ENCODE assay signal across 8 mouse cellular contexts in genomic region chr4:120986446-120986845, GRCm38 (mm10). TPM values are rescaled to one million over a fixed set of nuclear protein-coding genes. Genes with fewer than 3 reads are reported as not detected.
DNase-seq lines count a peak whose midpoint lies in the region; ATAC-seq lines count a peak whose summit lies in the region.

No protein-coding gene starts in this region.

- H3K9ac ChIP-seq in forebrain, embryonic 16.5 days (replicated peaks; ENCODE audit: low read depth, low read length), result no peak overlapping the region

- no peak for ATAC-seq in forebrain, embryonic 16.5 days
- peak; percentile 91 for ATAC-seq in megakaryocyte, adult 5-6 weeks (ENCODE audit: poor library complexity, severe bottlenecking)

- peaks cover 5% of the 10 kb centered on the region; the same call in 1 of the 2 replicates for H3K9me3 ChIP-seq in forebrain, embryonic 10.5 days
- H3K9me3 ChIP-seq in forebrain, embryonic 16.5 days (ENCODE audit: control insufficient read depth, low read length), result no peaks in the 10 kb centered on the region
- H3K9me3 ChIP-seq in embryonic facial prominence, embryonic 10.5 days, result peaks cover 5% of the 10 kb centered on the region; the same call in 1 of the 2 replicates

- no peaks in the 10 kb centered on the region for H3K27me3 ChIP-seq in forebrain, embryonic 10.5 days (ENCODE audit: poor library complexity, severe bottlenecking)
- H3K27me3 ChIP-seq in forebrain, embryonic 16.5 days (replicated peaks; ENCODE audit: control insufficient read depth, insufficient read depth, low read length), result no peaks in the 10 kb centered on the region
- H3K27me3 ChIP-seq in embryonic facial prominence, embryonic 10.5 days (replicated peaks; ENCODE audit: low read depth, poor library complexity, severe bottlenecking), result no peaks in the 10 kb centered on the region

- WGBS in forebrain, embryonic 10.5 days, result 39% methylated on average over 6 of the region's 6 CpGs
- WGBS in forebrain, embryonic 16.5 days, result 24% methylated on average over 6 of the region's 6 CpGs
- WGBS in embryonic facial prominence, embryonic 10.5 days, result 31% methylated on average over 6 of the region's 6 CpGs

- no peak overlapping the region for H3K4me3 ChIP-seq in forebrain, embryonic 10.5 days
- no peak overlapping the region for H3K4me3 ChIP-seq in forebrain, embryonic 16.5 days (replicated peaks; ENCODE audit: low read length)
- no peak overlapping the region for H3K4me3 ChIP-seq in embryonic facial prominence, embryonic 10.5 days

- no peak overlapping the region for H3K27ac ChIP-seq in forebrain, embryonic 10.5 days
- H3K27ac ChIP-seq in forebrain, embryonic 16.5 days (ENCODE audit: low read length), result no peak overlapping the region
- no peak overlapping the region for H3K27ac ChIP-seq in embryonic facial prominence, embryonic 10.5 days (replicated peaks)

- no peak overlapping the region for H3K4me2 ChIP-seq in forebrain, embryonic 16.5 days (ENCODE audit: low read length)

- H3K36me3 ChIP-seq in forebrain, embryonic 10.5 days (replicated peaks), result peaks cover 12% of the 10 kb centered on the region
- H3K36me3 ChIP-seq in forebrain, embryonic 16.5 days (ENCODE audit: control insufficient read depth, insufficient read depth), result peaks cover 4% of the 10 kb centered on the region; the same call in 1 of the 2 replicates
- peaks cover 19% of the 10 kb centered on the region for H3K36me3 ChIP-seq in embryonic facial prominence, embryonic 10.5 days (replicated peaks)

- peak; percentile 37 for DNase-seq in forebrain, embryonic 10.5 days (ENCODE audit: extremely low spot score, low spot score)
- peak; percentile 26 for DNase-seq in 3134 (ENCODE audit: extremely low read depth, insufficient read length, low spot score)
- peak; percentile 70 for DNase-seq in adrenal gland, postnatal 10 days
- DNase-seq in embryonic facial prominence, embryonic 10.5 days (ENCODE audit: low spot score), result peak; percentile 32
- peak; percentile 16 to 19 for DNase-seq in kidney, adult 8-10 months
- DNase-seq in right cerebral cortex, postnatal 4 days, result peak; percentile 64

- H3K4me1 ChIP-seq in forebrain, embryonic 10.5 days, result no peaks in the 10 kb centered on the region
- H3K4me1 ChIP-seq in forebrain, embryonic 16.5 days (replicated peaks; ENCODE audit: control insufficient read depth, insufficient read depth, low read length), result no peaks in the 10 kb centered on the region
- no peaks in the 10 kb centered on the region for H3K4me1 ChIP-seq in embryonic facial prominence, embryonic 10.5 days

RNA-seq across cellular contexts. Expression of gene Smap2, which starts 30.6 kb away (rescaled TPM):
- polyA plus RNA-seq in forebrain, embryonic 10.5 days (2016; fragmentation: Nextera tagmentation; extraction: Ambion mirVana), result 11.3 and 13.5 TPM in 2 replicates
- 34.4 and 36.8 TPM in 2 replicates for polyA plus RNA-seq in forebrain, embryonic 16.5 days (2015; fragmentation: Nextera tagmentation; extraction: Ambion mirVana)
- 10 to 100 TPM; 34.1 to 34.4 TPM for total RNA-seq in adrenal gland, postnatal 10 days (2021)
- 14.0 and 14.3 TPM in 2 replicates for polyA plus RNA-seq in embryonic facial prominence, embryonic 10.5 days (2016; fragmentation: Nextera tagmentation; extraction: Ambion mirVana)
- 95.9 and 115 TPM in 2 replicates for total RNA-seq in megakaryocyte, adult 5-6 weeks (2015)
- total RNA-seq in megakaryocyte, adult 5-6 weeks (2017), result 37.2 and 62.2 TPM in 2 replicates

RNA-seq across cellular contexts. Expression of gene Zfp69, which starts 34.9 kb away (rescaled TPM):
- polyA plus RNA-seq in forebrain, embryonic 10.5 days (2016; fragmentation: Nextera tagmentation; extraction: Ambion mirVana), result 9.9 and 10.5 TPM in 2 replicates
- 5.3 and 5.6 TPM in 2 replicates for polyA plus RNA-seq in forebrain, embryonic 16.5 days (2015; fragmentation: Nextera tagmentation; extraction: Ambion mirVana)
- total RNA-seq in adrenal gland, postnatal 10 days (2021), result 1 to 10 TPM; 3.5 to 3.6 TPM
- 11.0 and 11.8 TPM in 2 replicates for polyA plus RNA-seq in embryonic facial prominence, embryonic 10.5 days (2016; fragmentation: Nextera tagmentation; extraction: Ambion mirVana)
- total RNA-seq in megakaryocyte, adult 5-6 weeks (2015), result 1.0 and 2.3 TPM in 2 replicates
- 0.85 and 0.92 TPM in 2 replicates for total RNA-seq in megakaryocyte, adult 5-6 weeks (2017)

RNA-seq across cellular contexts. Expression of gene Col9a2, which starts 52.7 kb away (rescaled TPM):
- polyA plus RNA-seq in forebrain, embryonic 10.5 days (2016; fragmentation: Nextera tagmentation; extraction: Ambion mirVana), result 1.4 and 1.5 TPM in 2 replicates
- 4.6 and 5.5 TPM in 2 replicates for polyA plus RNA-seq in forebrain, embryonic 16.5 days (2015; fragmentation: Nextera tagmentation; extraction: Ambion mirVana)
- total RNA-seq in adrenal gland, postnatal 10 days (2021), result 1 to 10 TPM; 1.3 to 2.3 TPM
- polyA plus RNA-seq in embryonic facial prominence, embryonic 10.5 days (2016; fragmentation: Nextera tagmentation; extraction: Ambion mirVana), result 5.1 and 6.0 TPM in 2 replicates
- total RNA-seq in megakaryocyte, adult 5-6 weeks (2015), result not detected in 2 replicates
- total RNA-seq in megakaryocyte, adult 5-6 weeks (2017), result not detected in 2 replicates

Comparison
In these comparisons a context has a peak if more than half of its experiments do, and no peak if none do; other contexts are left out.
1. DNase-seq: peak in every context shown above with its lines; median percentile 70 in adrenal gland, postnatal 10 days; 64 in right cerebral cortex, postnatal 4 days; 37 in forebrain, embryonic 10.5 days; 32 in embryonic facial prominence, embryonic 10.5 days; 26 in 3134; 18 in kidney, adult 8-10 months.